Mouse (Mus musculus): ENCODE data around the gene Arntl.

- TF ChIP-seq CTCF (IDR thresholded peaks at IDR 0.05; ENCODE audit: borderline replicate concordance, extremely low read depth, insufficient read depth, insufficient read length) (no peak), POLR2A (IDR thresholded peaks at IDR 0.05; ENCODE audit: borderline replicate concordance, extremely low read depth, insufficient read depth, insufficient read length, poor library complexity, severe bottlenecking) (no peak)
Measured at GRCm38 (mm10) chr7:113220691-113221238, 13.5 kb downstream of the Arntl start.
